Mouse (Mus musculus): ENCODE results near the gene Mfsd6.

- TF ChIP-seq EP300 (IDR thresholded peaks at IDR 0.05; ENCODE audit: insufficient read depth, low read depth, low read length) = no peak
- no peak for TF ChIP-seq POLR2A (IDR thresholded peaks at IDR 0.05; ENCODE audit: insufficient read depth, low read depth, low read length)
Observed at GRCm38 (mm10) chr1:52701941-52702340, 25.3 kb downstream of the Mfsd6 start.
